Mouse (Mus musculus) gastrocnemius, adult 18-20 months (tissue): ENCODE data around the gene Lrrc8d. TPM values are rescaled to one million over a fixed set of nuclear protein-coding genes. Genes with fewer than 3 reads are reported as not detected.

Experiments used
- DNase-seq: peaks from one replicate; pipeline ENCODE4 v3.0.0; 2021; ENCODE audit warnings: low spot score
- long read RNA-seq, 2 experiments: library from polyadenylated mRNA; stranded (forward); transcript quantifications; one replicate each; pipeline ENCODE4 v2.0.0; 2021
- total RNA-seq, 2 experiments: library from RNA; stranded (reverse); gene quantifications; 2 replicates each; pipeline ENCODE4 v1.2.3; 2021

Lrrc8d gene
- total RNA-seq: 1 to 10 TPM; 3.3 to 5.0 TPM
- long read RNA-seq, experiment 1, partial matches to known transcripts: 0 of 1 reads
- long read RNA-seq, experiment 1, other reads (novel, unspliced or antisense): 1 of 1 reads
- long read RNA-seq, experiment 2, partial matches to known transcripts: 0 of 3 reads
- long read RNA-seq, experiment 2, other reads (novel, unspliced or antisense): 2 of 3 reads

- DNase-seq: peak; percentile 81
These were observed at the start of gene Lrrc8d for GRCm38 (mm10) chr5:105699141-105700069. TSS of gene Lrrc8d (plus strand) at chr5:105699969.

- no peak for DNase-seq
These were observed 48.9 kb upstream of the Lrrc8d start for GRCm38 (mm10) chr5:105650728-105651479.

GRCm38 (mm10) chr5:105651561-105651991 lies 48.2 kb upstream of the Lrrc8d start:
- no peak for DNase-seq

GRCm38 (mm10) chr5:105654237-105655063 lies 45.3 kb upstream of the Lrrc8d start:
- DNase-seq: peak; percentile 78

GRCm38 (mm10) chr5:105655100-105655734 lies 44.6 kb upstream of the Lrrc8d start:
- DNase-seq: no peak

- DNase-seq: no peak
These were observed 37.9 kb upstream of the Lrrc8d start for GRCm38 (mm10) chr5:105661894-105662293.

GRCm38 (mm10) chr5:105666930-105667329 lies 32.8 kb upstream of the Lrrc8d start:
- DNase-seq: no peak

GRCm38 (mm10) chr5:105667411-105667810 lies 32.4 kb upstream of the Lrrc8d start:
- DNase-seq: no peak

GRCm38 (mm10) chr5:105669086-105669485 lies 30.7 kb upstream of the Lrrc8d start:
- no peak for DNase-seq

GRCm38 (mm10) chr5:105669508-105670353 lies 30.0 kb upstream of the Lrrc8d start:
- DNase-seq: no peak

GRCm38 (mm10) chr5:105672332-105672731 lies 27.4 kb upstream of the Lrrc8d start:
- no peak for DNase-seq

GRCm38 (mm10) chr5:105675511-105675910 lies 24.3 kb upstream of the Lrrc8d start:
- no peak for DNase-seq

- DNase-seq: peak; percentile 13
These were observed 22.7 kb upstream of the Lrrc8d start for GRCm38 (mm10) chr5:105677071-105677470.

- no peak for DNase-seq
These were observed 21.5 kb upstream of the Lrrc8d start for GRCm38 (mm10) chr5:105678243-105678642.

GRCm38 (mm10) chr5:105679261-105679660 lies 20.5 kb upstream of the Lrrc8d start:
- DNase-seq: no peak

GRCm38 (mm10) chr5:105679921-105680843 lies 19.6 kb upstream of the Lrrc8d start:
- no peak for DNase-seq

- DNase-seq: no peak
These were observed 17.6 kb upstream of the Lrrc8d start for GRCm38 (mm10) chr5:105682143-105682611.

GRCm38 (mm10) chr5:105683912-105684350 lies 15.8 kb upstream of the Lrrc8d start:
- DNase-seq: no peak
